ENCODE assay signal across 15 mouse cellular contexts in the genomic region with DNA sequence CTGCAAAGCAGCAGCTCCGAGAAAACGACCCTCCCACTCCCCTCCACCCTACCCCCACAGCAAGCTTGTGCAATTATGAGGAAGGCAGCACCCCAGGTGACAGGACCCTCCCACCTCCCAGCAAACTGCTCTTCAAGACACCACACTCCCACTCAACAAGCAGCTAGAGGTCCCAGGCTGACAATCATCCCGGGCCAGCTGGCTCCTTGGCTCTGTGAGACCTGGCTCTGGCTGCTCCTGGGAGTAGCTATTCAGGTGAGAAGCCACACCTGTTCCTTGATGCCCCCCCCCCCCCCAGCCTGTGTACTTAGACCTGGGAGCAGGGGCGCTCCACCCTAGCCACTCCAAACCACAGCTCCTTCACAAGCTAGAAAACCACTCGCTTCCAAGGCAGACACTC. TPM values are rescaled to one million over a fixed set of nuclear protein-coding genes. Genes with fewer than 3 reads are reported as not detected.
A peak's percentile ranks its signal among the peaks of the same experiment; 100 is the strongest.
DNase-seq lines count a peak whose midpoint lies in the region; ATAC-seq and TF ChIP-seq lines count a peak whose summit lies in the region.
"Had no signal": no experiment of that assay in that cellular context is flagged by ENCODE, and none has a peak within 500 bp of the region (broad histone marks: within the 10 kb centered on the region; RNA-seq: fewer than 3 reads in every experiment).

No protein-coding gene starts in this region.

- no peaks in the 10 kb centered on the region for H3K9me3 ChIP-seq in heart, postnatal 0 days (replicated peaks; ENCODE audit: control insufficient read depth, low read length)
- no peaks in the 10 kb centered on the region for H3K9me3 ChIP-seq in megakaryocyte, embryonic 14.5 days
- no peaks in the 10 kb centered on the region for H3K9me3 ChIP-seq in intestine, embryonic 14.5 days (ENCODE audit: control insufficient read depth, low read length)
- H3K9me3 ChIP-seq in stomach, embryonic 16.5 days (replicated peaks; ENCODE audit: control insufficient read depth, low read length), result no peaks in the 10 kb centered on the region
- H3K9me3 ChIP-seq in hindbrain, embryonic 14.5 days (ENCODE audit: control insufficient read depth, low read length), result no peaks in the 10 kb centered on the region
- H3K9me3 ChIP-seq in forebrain, embryonic 11.5 days (ENCODE audit: control insufficient read depth, low read length), result no peaks in the 10 kb centered on the region
- H3K9me3 ChIP-seq: forebrain, embryonic 13.5 days had no signal

- TF ChIP-seq CTCF in heart, postnatal 0 days (IDR thresholded peaks at IDR 0.05; ENCODE audit: low read depth), result no peak
- TF ChIP-seq CTCF in heart, adult 2 months (IDR thresholded peaks at IDR 0.05), result no peak

- H3K36me3 ChIP-seq in heart, postnatal 0 days (replicated peaks; ENCODE audit: control insufficient read depth, insufficient read depth, low read length), result 0 out of 2 replicates have a peak, but pooled peaks cover 6% of the 10 kb centered on the region
- no peaks in the 10 kb centered on the region for H3K36me3 ChIP-seq in heart, adult 2 months (ENCODE audit: control insufficient read depth, insufficient read depth, low read length)
- H3K36me3 ChIP-seq in megakaryocyte, embryonic 14.5 days (replicated peaks; ENCODE audit: low read length), result peaks cover 7% of the 10 kb centered on the region
- no peaks in the 10 kb centered on the region for H3K36me3 ChIP-seq in intestine, embryonic 14.5 days (ENCODE audit: control insufficient read depth, insufficient read depth, low read length)
- H3K36me3 ChIP-seq in stomach, embryonic 16.5 days (ENCODE audit: control insufficient read depth, insufficient read depth, low read length), result no peaks in the 10 kb centered on the region
- no peaks in the 10 kb centered on the region for H3K36me3 ChIP-seq in hindbrain, embryonic 14.5 days (replicated peaks; ENCODE audit: control insufficient read depth, insufficient read depth)
- no peaks in the 10 kb centered on the region for H3K36me3 ChIP-seq in forebrain, embryonic 11.5 days (ENCODE audit: control insufficient read depth, insufficient read depth, low read length)

- 39% methylated on average over 5 of the region's 5 CpGs for WGBS in heart, postnatal 0 days
- 43% methylated on average over 5 of the region's 5 CpGs for WGBS in heart, adult 2 months
- WGBS in intestine, embryonic 14.5 days, result 27% methylated on average over 5 of the region's 5 CpGs
- WGBS in stomach, embryonic 16.5 days, result 28% methylated on average over 5 of the region's 5 CpGs
- 61% methylated on average over 5 of the region's 5 CpGs for WGBS in hindbrain, embryonic 14.5 days
- WGBS in forebrain, embryonic 11.5 days, result 52% methylated on average over 5 of the region's 5 CpGs

- no peak for TF ChIP-seq POLR2A in heart, adult 2 months (IDR thresholded peaks at IDR 0.05; ENCODE audit: insufficient read depth, low read depth, low read length)

- peak overlapping the region; percentile 89 for H3K27ac ChIP-seq in heart, postnatal 0 days (ENCODE audit: low read depth)
- H3K27ac ChIP-seq in heart, adult 2 months, result no peak overlapping the region
- H3K27ac ChIP-seq in intestine, embryonic 14.5 days (ENCODE audit: low read depth), result peak overlapping the region; percentile 2; the same call in 1 of the 2 replicates
- H3K27ac ChIP-seq in stomach, embryonic 16.5 days (ENCODE audit: low read length), result peak overlapping the region; percentile 73
- no peak overlapping the region for H3K27ac ChIP-seq in hindbrain, embryonic 14.5 days
- H3K27ac ChIP-seq in forebrain, embryonic 11.5 days (ENCODE audit: low read depth, low read length), result no peak overlapping the region
- H3K27ac ChIP-seq: forebrain, embryonic 13.5 days had no signal

- no peak overlapping the region for H3K4me2 ChIP-seq in heart, postnatal 0 days (ENCODE audit: low read depth, low read length)
- no peak overlapping the region; the same call in 1 of the 2 replicates for H3K4me2 ChIP-seq in intestine, embryonic 14.5 days (ENCODE audit: low read length)
- peak overlapping the region; percentile 28; the same call in 1 of the 2 replicates for H3K4me2 ChIP-seq in stomach, embryonic 16.5 days (ENCODE audit: low read depth, low read length)
- H3K4me2 ChIP-seq in hindbrain, embryonic 14.5 days (replicated peaks), result no peak overlapping the region
- no peak overlapping the region for H3K4me2 ChIP-seq in forebrain, embryonic 11.5 days (ENCODE audit: low read depth, low read length, severe bottlenecking)
- H3K4me2 ChIP-seq: forebrain, embryonic 13.5 days had no signal

- H3K27me3 ChIP-seq in heart, postnatal 0 days (ENCODE audit: control insufficient read depth, insufficient read depth, low read length), result no peaks in the 10 kb centered on the region
- no peaks in the 10 kb centered on the region for H3K27me3 ChIP-seq in heart, adult 2 months (ENCODE audit: control insufficient read depth, insufficient read depth, low read length)
- H3K27me3 ChIP-seq in megakaryocyte, embryonic 14.5 days (replicated peaks), result peaks cover 2% of the 10 kb centered on the region
- H3K27me3 ChIP-seq in intestine, embryonic 14.5 days (replicated peaks; ENCODE audit: control insufficient read depth, insufficient read depth, low read length), result no peaks in the 10 kb centered on the region
- H3K27me3 ChIP-seq in stomach, embryonic 16.5 days (ENCODE audit: control insufficient read depth, insufficient read depth, low read length), result no peaks in the 10 kb centered on the region
- no peaks in the 10 kb centered on the region for H3K27me3 ChIP-seq in hindbrain, embryonic 14.5 days (ENCODE audit: control insufficient read depth, insufficient read depth, low read length)
- no peaks in the 10 kb centered on the region for H3K27me3 ChIP-seq in forebrain, embryonic 11.5 days (ENCODE audit: control insufficient read depth, insufficient read depth, low read length)
- H3K27me3 ChIP-seq: forebrain, embryonic 13.5 days had no signal

- H3K79me2 ChIP-seq in heart, adult 2 months (replicated peaks; ENCODE audit: control insufficient read depth, insufficient read depth, low read length), result peaks cover 11% of the 10 kb centered on the region

- intact Hi-C loops in heart, adult 2 months (cut with DNase I), result no loop called here

- DNase-seq in heart, postnatal 0 days (ENCODE audit: low spot score), result no peak
- DNase-seq in heart, adult 2 months, result no peak
- DNase-seq in intestine, embryonic 14.5 days (ENCODE audit: low spot score), result no peak
- DNase-seq in hindbrain, embryonic 14.5 days (ENCODE audit: low spot score), result no peak
- DNase-seq in forebrain, embryonic 11.5 days (ENCODE audit: low spot score), result no peak
- DNase-seq: adrenal gland, postnatal 14 days; cerebellum, adult 2 months; gastrocnemius, postnatal 25 days; thymus, adult 2 months had no signal

- no peak for TF ChIP-seq EP300 in heart, postnatal 0 days (IDR thresholded peaks at IDR 0.05; ENCODE audit: low read depth)
- TF ChIP-seq EP300 in heart, adult 2 months (IDR thresholded peaks at IDR 0.05; ENCODE audit: insufficient read depth, low read depth, low read length), result no peak

- no peak for ATAC-seq in heart, postnatal 0 days (ENCODE audit: insufficient read depth, low read depth)
- ATAC-seq in megakaryocyte, adult 5-6 weeks (ENCODE audit: poor library complexity, severe bottlenecking), result no peak
- peak; percentile 73 for ATAC-seq in intestine, embryonic 14.5 days (replicated peaks; ENCODE audit: low FRiP score, low TSS enrichment, low read depth)
- ATAC-seq in stomach, embryonic 16.5 days (ENCODE audit: insufficient read depth, low FRiP score), result peak; percentile 78
- ATAC-seq in hindbrain, embryonic 14.5 days (ENCODE audit: low FRiP score), result no peak
- no peak for ATAC-seq in forebrain, embryonic 11.5 days (replicated peaks; ENCODE audit: low FRiP score)
- ATAC-seq: forebrain, embryonic 13.5 days had no signal

- peaks cover 54% of the 10 kb centered on the region for H3K4me1 ChIP-seq in heart, postnatal 0 days (ENCODE audit: control insufficient read depth, insufficient read depth)
- peaks cover 20% of the 10 kb centered on the region for H3K4me1 ChIP-seq in heart, adult 2 months (ENCODE audit: control insufficient read depth, insufficient read depth, low read length)
- H3K4me1 ChIP-seq in megakaryocyte, embryonic 14.5 days, result peaks cover 95% of the 10 kb centered on the region
- H3K4me1 ChIP-seq in intestine, embryonic 14.5 days (replicated peaks; ENCODE audit: control insufficient read depth, insufficient read depth, low read length), result peaks cover 15% of the 10 kb centered on the region
- H3K4me1 ChIP-seq in stomach, embryonic 16.5 days (ENCODE audit: control insufficient read depth, insufficient read depth, low read length), result peaks cover 53% of the 10 kb centered on the region
- no peaks in the 10 kb centered on the region; the same call in 1 of the 2 replicates for H3K4me1 ChIP-seq in hindbrain, embryonic 14.5 days (replicated peaks; ENCODE audit: control insufficient read depth, insufficient read depth, low read length)
- H3K4me1 ChIP-seq in forebrain, embryonic 11.5 days (replicated peaks; ENCODE audit: control insufficient read depth, insufficient read depth, low read length), result peaks cover 7% of the 10 kb centered on the region; the same call in 1 of the 2 replicates

- H3K9ac ChIP-seq in heart, postnatal 0 days (replicated peaks; ENCODE audit: low read depth, low read length), result no peak overlapping the region
- no peak overlapping the region for H3K9ac ChIP-seq in heart, adult 2 months (ENCODE audit: low read depth, low read length)
- H3K9ac ChIP-seq in intestine, embryonic 14.5 days (ENCODE audit: low read length), result no peak overlapping the region
- peak overlapping the region; percentile 3; the same call in 1 of the 2 replicates for H3K9ac ChIP-seq in stomach, embryonic 16.5 days (ENCODE audit: low read length)
- no peak overlapping the region for H3K9ac ChIP-seq in hindbrain, embryonic 14.5 days
- H3K9ac ChIP-seq in forebrain, embryonic 11.5 days (ENCODE audit: low read length), result no peak overlapping the region
- H3K9ac ChIP-seq: forebrain, embryonic 13.5 days had no signal

- no peak overlapping the region for H3K4me3 ChIP-seq in heart, postnatal 0 days (ENCODE audit: low read depth, low read length)
- no peak overlapping the region for H3K4me3 ChIP-seq in heart, adult 2 months
- H3K4me3 ChIP-seq in megakaryocyte, embryonic 14.5 days (replicated peaks), result peak overlapping the region; percentile 86
- no peak overlapping the region for H3K4me3 ChIP-seq in intestine, embryonic 14.5 days (ENCODE audit: low read depth, low read length)
- no peak overlapping the region for H3K4me3 ChIP-seq in stomach, embryonic 16.5 days (replicated peaks; ENCODE audit: low read length)
- H3K4me3 ChIP-seq in hindbrain, embryonic 14.5 days (replicated peaks; ENCODE audit: low read length), result no peak overlapping the region
- H3K4me3 ChIP-seq in forebrain, embryonic 11.5 days (ENCODE audit: low read depth, low read length), result no peak overlapping the region
- H3K4me3 ChIP-seq: forebrain, embryonic 13.5 days had no signal

RNA-seq across cellular contexts. Expression of a gene that starts 31.7 kb away (rescaled TPM):
- total RNA-seq in heart, postnatal 0 days (2014; rRNA removed; ENCODE audit: low replicate concordance), result not detected in 2 replicates
- polyA plus RNA-seq in heart, postnatal 0 days (2015; fragmentation: Nextera tagmentation; extraction: Ambion mirVana), result 0.77 and 0.89 TPM in 2 replicates
- 1 to 10 TPM in 1 of 2 experiments, under 1 TPM in 1; 0.68 to 1.5 TPM for total RNA-seq in heart, adult 2 months (2021)
- 2.6 and 4.2 TPM in 2 replicates for polyA plus RNA-seq in heart, adult 2 months (2012; rRNA removed)
- polyA plus RNA-seq in megakaryocyte, embryonic 14.5 days (2012; ENCODE audit: insufficient read depth, low replicate concordance), result 1.6 and 3.5 TPM in 2 replicates
- total RNA-seq in megakaryocyte, adult 5-6 weeks (2015), result not detected in 2 replicates
- not detected in 2 replicates for total RNA-seq in megakaryocyte, adult 5-6 weeks (2017)
- 0.28 and 1.2 TPM in 2 replicates for polyA plus RNA-seq in intestine, embryonic 14.5 days (2014; fragmentation: Nextera tagmentation; extraction: Ambion mirVana)
- 0.85 and 1.2 TPM in 2 replicates for polyA plus RNA-seq in stomach, embryonic 16.5 days (2015; fragmentation: Nextera tagmentation; extraction: Ambion mirVana)
- 0.57 and 0.99 TPM in 2 replicates for polyA plus RNA-seq in hindbrain, embryonic 14.5 days (2014; fragmentation: Nextera tagmentation; extraction: Ambion mirVana)
- 0.76 TPM in 2 replicates for polyA plus RNA-seq in forebrain, embryonic 11.5 days (2014; fragmentation: Nextera tagmentation; extraction: Ambion mirVana)
- total RNA-seq: megakaryocyte-erythroid progenitor cell, adult 5-6 weeks had no signal

RNA-seq across cellular contexts. Expression of a gene that starts 43.2 kb away (rescaled TPM):
- not detected in 2 replicates for total RNA-seq in heart, postnatal 0 days (2014; rRNA removed; ENCODE audit: low replicate concordance)
- polyA plus RNA-seq in heart, postnatal 0 days (2015; fragmentation: Nextera tagmentation; extraction: Ambion mirVana), result not detected in 2 replicates
- total RNA-seq in heart, adult 2 months (2021), result not detected
- polyA plus RNA-seq in heart, adult 2 months (2012; rRNA removed), result not detected in 2 replicates
- not detected in 2 replicates for polyA plus RNA-seq in megakaryocyte, embryonic 14.5 days (2012; ENCODE audit: insufficient read depth, low replicate concordance)
- total RNA-seq in megakaryocyte, adult 5-6 weeks (2015), result not detected in 2 replicates
- not detected in 2 replicates for total RNA-seq in megakaryocyte, adult 5-6 weeks (2017)
- not detected in 2 replicates for polyA plus RNA-seq in intestine, embryonic 14.5 days (2014; fragmentation: Nextera tagmentation; extraction: Ambion mirVana)
- not detected in 2 replicates for polyA plus RNA-seq in stomach, embryonic 16.5 days (2015; fragmentation: Nextera tagmentation; extraction: Ambion mirVana)
- not detected in 2 replicates for polyA plus RNA-seq in hindbrain, embryonic 14.5 days (2014; fragmentation: Nextera tagmentation; extraction: Ambion mirVana)
- polyA plus RNA-seq in forebrain, embryonic 11.5 days (2014; fragmentation: Nextera tagmentation; extraction: Ambion mirVana), result not detected in 2 replicates
- total RNA-seq: adrenal gland, postnatal 14 days; gastrocnemius, postnatal 25 days; megakaryocyte-erythroid progenitor cell, adult 5-6 weeks had no signal
- polyA plus RNA-seq: cerebellum, adult 2 months; forebrain, embryonic 13.5 days; limb, embryonic 14.5 days had no signal

Comparison
In these comparisons a context has a peak if more than half of its experiments do, and no peak if none do; other contexts are left out.
1. H3K27ac ChIP-seq: peak in heart, postnatal 0 days (single experiment), intestine, embryonic 14.5 days (single experiment) and stomach, embryonic 16.5 days (single experiment); none in heart, adult 2 months (single experiment), hindbrain, embryonic 14.5 days (single experiment) and forebrain, embryonic 11.5 days (single experiment).
2. ATAC-seq: peak in intestine, embryonic 14.5 days (single experiment) and stomach, embryonic 16.5 days (single experiment); none in heart, postnatal 0 days (single experiment), megakaryocyte, adult 5-6 weeks (single experiment), hindbrain, embryonic 14.5 days (single experiment) and forebrain, embryonic 11.5 days (single experiment).